Mouse (Mus musculus) natural killer cell, adult 2 months (primary cell): Measurements from ENCODE around the gene Il6.
"Not testable (repeated sequence)": the region's sequence is repeated elsewhere in the genome, so short reads cannot be mapped to it uniquely, and the experiment has no call there.

Source experiments
- DNase-seq, 2 experiments: peaks; one replicate each; pipeline ENCODE4 v3.0.0; 2022; ENCODE audit warnings: low spot score in 2 of 2

Il6 gene

GRCm38 (mm10) chr5:30012726-30013503, at the start of gene Il6:
Gene Il6, plus strand, starts transcription at chr5:30013114.
- peak; percentile 7 to 13 for DNase-seq

- DNase-seq, result no peak
Observed at GRCm38 (mm10) chr5:29963488-29963887, 49.4 kb upstream of the Il6 start.

GRCm38 (mm10) chr5:29970212-29970611, 42.7 kb upstream of the Il6 start:
- DNase-seq, result no peak

- no peak for DNase-seq
Observed at GRCm38 (mm10) chr5:29972796-29973195, 40.1 kb upstream of the Il6 start.

GRCm38 (mm10) chr5:29973533-29973932, 39.4 kb upstream of the Il6 start:
- no peak for DNase-seq

GRCm38 (mm10) chr5:29974115-29974514, 38.8 kb upstream of the Il6 start:
- no peak for DNase-seq

GRCm38 (mm10) chr5:29993583-29993982, 19.3 kb upstream of the Il6 start:
- DNase-seq, result no peak

GRCm38 (mm10) chr5:29994344-29994743, 18.6 kb upstream of the Il6 start:
- DNase-seq, result no peak

- no peak for DNase-seq
Observed at GRCm38 (mm10) chr5:29997351-29997750, 15.6 kb upstream of the Il6 start.

- DNase-seq, result no peak
Observed at GRCm38 (mm10) chr5:30000921-30001320, 12.0 kb upstream of the Il6 start.

GRCm38 (mm10) chr5:30014580-30014979, 1.7 kb downstream of the Il6 start:
- peak in 1 of 2 experiments; percentile 10 for DNase-seq

GRCm38 (mm10) chr5:30035862-30036261, 22.9 kb downstream of the Il6 start:
- not testable (repeated sequence) for DNase-seq

- not testable (repeated sequence) for DNase-seq
Observed at GRCm38 (mm10) chr5:30037111-30037510, 24.2 kb downstream of the Il6 start.

GRCm38 (mm10) chr5:30039324-30039723, 26.4 kb downstream of the Il6 start:
- DNase-seq, result not testable (repeated sequence)

GRCm38 (mm10) chr5:30039841-30040240, 26.9 kb downstream of the Il6 start:
- DNase-seq, result not testable (repeated sequence)

- no peak for DNase-seq
Observed at GRCm38 (mm10) chr5:30058216-30058731, 45.4 kb downstream of the Il6 start.

GRCm38 (mm10) chr5:30059607-30060006, 46.7 kb downstream of the Il6 start:
- DNase-seq, result not testable (repeated sequence)

- no peak for DNase-seq
Observed at GRCm38 (mm10) chr5:30067726-30068125, 54.8 kb downstream of the Il6 start.
